Comparison of ENCODE assay signal across 7 mouse cellular contexts in genomic region chr10:111226508-111226907, GRCm38 (mm10).
DNase-seq lines count a peak whose midpoint lies in the region; ATAC-seq and TF ChIP-seq lines count a peak whose summit lies in the region.

No protein-coding gene starts in this region.

- no peak overlapping the region for H3K9ac ChIP-seq in intestine, embryonic 16.5 days (ENCODE audit: low read depth, low read length)
- no peak overlapping the region for H3K9ac ChIP-seq in midbrain, embryonic 14.5 days (replicated peaks; ENCODE audit: low read length)

- ATAC-seq in common myeloid progenitor, adult 5-6 weeks (replicated peaks; ENCODE audit: low read depth, poor library complexity, severe bottlenecking), result peak; percentile 87
- ATAC-seq in intestine, embryonic 16.5 days, result 0 out of 2 replicates have a peak, but pooled peaks have one; percentile 60
- peak; percentile 53; the same call in 1 of the 2 replicates for ATAC-seq in midbrain, embryonic 14.5 days (ENCODE audit: low FRiP score, low TSS enrichment)

- no peaks in the 10 kb centered on the region for H3K27me3 ChIP-seq in intestine, embryonic 16.5 days (replicated peaks; ENCODE audit: control insufficient read depth, insufficient read depth, low read length)
- no peaks in the 10 kb centered on the region for H3K27me3 ChIP-seq in midbrain, embryonic 14.5 days (ENCODE audit: control insufficient read depth, insufficient read depth, low read length)
- H3K27me3 ChIP-seq in small intestine, adult 2 months (ENCODE audit: control insufficient read depth, insufficient read depth, low read length), result no peaks in the 10 kb centered on the region

- intact Hi-C loops in left cerebral cortex, postnatal 36 days (cut with DNase I), result loop anchor here (10.0 kb wide), 1 partner anchor 58 kb away; no protein-coding TSS in a partner anchor

- no peak overlapping the region for H3K4me2 ChIP-seq in intestine, embryonic 16.5 days (ENCODE audit: low read depth, low read length)
- no peak overlapping the region for H3K4me2 ChIP-seq in midbrain, embryonic 14.5 days (ENCODE audit: low read length)

- TF ChIP-seq CTCF in small intestine, adult 2 months (IDR thresholded peaks at IDR 0.05; ENCODE audit: extremely low read depth, insufficient read length, insufficient replicate concordance, low read depth, low read length), result peak; percentile 79; the same call in 1 of the 2 replicates

- no peaks in the 10 kb centered on the region for H3K36me3 ChIP-seq in intestine, embryonic 16.5 days (ENCODE audit: control insufficient read depth, insufficient read depth, low read length)
- H3K36me3 ChIP-seq in midbrain, embryonic 14.5 days (ENCODE audit: control insufficient read depth, insufficient read depth, low read length), result no peaks in the 10 kb centered on the region
- H3K36me3 ChIP-seq in small intestine, adult 2 months (ENCODE audit: control insufficient read depth, insufficient read depth, low read length), result no peaks in the 10 kb centered on the region

- no peak overlapping the region for H3K4me3 ChIP-seq in intestine, embryonic 16.5 days (ENCODE audit: low read length)
- H3K4me3 ChIP-seq in midbrain, embryonic 14.5 days (replicated peaks; ENCODE audit: low read depth, low read length), result no peak overlapping the region
- no peak overlapping the region for H3K4me3 ChIP-seq in small intestine, adult 2 months (ENCODE audit: low read depth, low read length)

- 26% methylated on average over 3 of the region's 3 CpGs for WGBS in intestine, embryonic 16.5 days
- 28% methylated on average over 3 of the region's 3 CpGs for WGBS in midbrain, embryonic 14.5 days
- 25% methylated on average over 3 of the region's 3 CpGs for WGBS in small intestine, adult 2 months

- H3K27ac ChIP-seq in intestine, embryonic 16.5 days (ENCODE audit: low read length), result no peak overlapping the region
- H3K27ac ChIP-seq in midbrain, embryonic 14.5 days (replicated peaks; ENCODE audit: low read depth, low read length), result no peak overlapping the region
- no peak overlapping the region for H3K27ac ChIP-seq in small intestine, adult 2 months (ENCODE audit: insufficient read depth, low read depth, low read length)

- TF ChIP-seq POLR2A in small intestine, adult 2 months (IDR thresholded peaks at IDR 0.05; ENCODE audit: low read depth, low read length), result no peak

- no peaks in the 10 kb centered on the region for H3K9me3 ChIP-seq in intestine, embryonic 16.5 days (ENCODE audit: control insufficient read depth, low read length)
- H3K9me3 ChIP-seq in midbrain, embryonic 14.5 days (ENCODE audit: control insufficient read depth, low read length), result no peaks in the 10 kb centered on the region

- H3K4me1 ChIP-seq in intestine, embryonic 16.5 days (ENCODE audit: control insufficient read depth, insufficient read depth, low read length), result 0 out of 2 replicates have a peak, but pooled peaks cover 3% of the 10 kb centered on the region
- H3K4me1 ChIP-seq in midbrain, embryonic 14.5 days (ENCODE audit: control insufficient read depth, insufficient read depth, low read length), result peaks cover 12% of the 10 kb centered on the region
- H3K4me1 ChIP-seq in small intestine, adult 2 months (ENCODE audit: control insufficient read depth, insufficient read depth, insufficient read length, low read length), result no peaks in the 10 kb centered on the region

- peak; percentile 89 for DNase-seq in adipocyte (ENCODE audit: low spot score)
- peak; percentile 95 for DNase-seq in gastrocnemius, postnatal 10 days
- peak; percentile 80 to 86 for DNase-seq in left cerebral cortex, postnatal 36 days (ENCODE audit: low spot score in 2 of 2)
- DNase-seq in midbrain, embryonic 14.5 days, result peak; percentile 94
